Mouse (Mus musculus): ENCODE measurements around the gene Qk. TPM values are rescaled to one million over a fixed set of nuclear protein-coding genes. Genes with fewer than 3 reads are reported as not detected.

Gene Qk
- polyA plus RNA-seq, 1 experiment from 2014 or later, result 42.5 TPM

- Histone ChIP-seq H3K4me1 (replicated peaks) (no peaks in the 10 kb centered on the region), H3K27ac (no peak overlapping the region), H3K4me2 (replicated peaks) (no peak overlapping the region), H3K36me3 (no peaks in the 10 kb centered on the region), H3K4me3 (replicated peaks) (no peak overlapping the region), H3K27me3 (no peaks in the 10 kb centered on the region), H3K9ac (replicated peaks) (no peak overlapping the region), H3K9me3 (peaks cover 8% of the 10 kb centered on the region; the same call in 1 of the 2 replicates)
- WGBS, result 89% methylated on average over 6 of the region's 6 CpGs
- ATAC-seq, result no peak
Measured at GRCm38 (mm10) chr17:10160415-10160814, 159.2 kb downstream of the Qk start.

GRCm38 (mm10) chr17:10152808-10153413, 166.7 kb downstream of the Qk start:
- H3K36me3 ChIP-seq, result no peaks in the 10 kb centered on the region
- H3K4me3 ChIP-seq (replicated peaks), result no peak overlapping the region
- 73% methylated on average over 8 of the region's 8 CpGs for WGBS
- no peak overlapping the region for H3K9ac ChIP-seq (replicated peaks)
- no peak for ATAC-seq
- peaks cover 8% of the 10 kb centered on the region; the same call in 1 of the 2 replicates for H3K9me3 ChIP-seq
- H3K27me3 ChIP-seq, result no peaks in the 10 kb centered on the region
- H3K4me1 ChIP-seq (replicated peaks), result peaks cover 13% of the 10 kb centered on the region
- no peak overlapping the region for H3K4me2 ChIP-seq (replicated peaks)
- no peak overlapping the region for H3K27ac ChIP-seq
